Mouse (Mus musculus) hematopoietic stem cell, adult 5-6 weeks (primary cell): Measurements from ENCODE around the gene Hdac9. TPM values are rescaled to one million over a fixed set of nuclear protein-coding genes. Genes with fewer than 3 reads are reported as not detected.
A peak's percentile ranks its signal among the peaks of the same experiment; 100 is the strongest.

Source experiments
- ATAC-seq, 2 experiments: fragments of 125-278 bp in 1 of 2; replicated peaks in 1 of 2; 2 replicates each; pipeline ENCODE4 v1.8.0; 2016 to 2017; ENCODE audit warnings: inconsistent platforms in 2 of 2, mild to moderate bottlenecking in 2 of 2, moderate number of reproducible peaks in 2 of 2, low read depth in 1 of 2, moderate TSS enrichment in 1 of 2; ENCODE audit not compliant: low FRiP score in 2 of 2, poor library complexity in 2 of 2, severe bottlenecking in 2 of 2, insufficient read depth in 1 of 2, low TSS enrichment in 1 of 2
- total RNA-seq: library from RNA; stranded (forward); fragments of 172-1452, 232-1000 nt; gene quantifications from 2 replicates; pipeline ENCODE4 v1.2.3, GENCODE M21; 2017

Gene Hdac9
- total RNA-seq, 1 experiment from 2014 or later = 12.9 TPM

DNA sequence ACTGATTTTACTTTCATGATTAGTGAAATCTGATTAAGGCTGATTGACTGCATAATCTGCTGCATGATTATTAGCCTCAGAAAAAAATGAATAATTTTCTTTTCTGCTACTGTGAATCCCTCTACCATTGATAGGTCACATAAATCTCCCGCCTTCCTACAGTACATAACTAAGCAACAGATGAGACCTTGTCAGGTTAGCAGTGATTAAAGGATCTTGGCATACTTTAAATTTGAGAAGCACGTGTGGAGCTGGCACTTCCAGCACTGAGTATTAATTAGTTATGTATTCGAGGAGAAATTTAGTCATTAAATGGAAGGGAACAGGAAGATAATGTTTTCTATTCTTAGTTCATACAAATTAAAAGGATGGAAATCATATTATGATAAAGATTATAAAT, 347.8 kb downstream of the Hdac9 start:
- no peak for ATAC-seq

DNA sequence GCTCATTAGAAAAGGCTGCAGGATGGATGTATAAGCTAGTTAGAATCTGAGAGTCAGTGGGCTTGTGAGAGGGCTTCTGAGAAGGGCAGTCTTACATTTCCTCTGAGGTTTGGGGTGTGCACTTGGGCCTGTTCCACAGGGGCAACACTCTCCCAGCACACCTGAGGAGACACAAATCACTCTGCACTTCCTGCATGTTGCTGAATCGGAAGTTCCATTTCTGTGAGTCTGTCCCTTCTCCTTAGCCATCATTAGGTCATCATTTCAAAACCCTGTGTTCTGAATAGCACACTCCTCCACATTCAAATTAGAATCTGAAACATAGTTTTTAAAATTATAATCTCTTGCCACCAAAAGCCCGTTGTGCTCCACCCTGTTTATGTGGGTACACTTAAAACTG, 354.6 kb downstream of the Hdac9 start:
- no peak for ATAC-seq

DNA sequence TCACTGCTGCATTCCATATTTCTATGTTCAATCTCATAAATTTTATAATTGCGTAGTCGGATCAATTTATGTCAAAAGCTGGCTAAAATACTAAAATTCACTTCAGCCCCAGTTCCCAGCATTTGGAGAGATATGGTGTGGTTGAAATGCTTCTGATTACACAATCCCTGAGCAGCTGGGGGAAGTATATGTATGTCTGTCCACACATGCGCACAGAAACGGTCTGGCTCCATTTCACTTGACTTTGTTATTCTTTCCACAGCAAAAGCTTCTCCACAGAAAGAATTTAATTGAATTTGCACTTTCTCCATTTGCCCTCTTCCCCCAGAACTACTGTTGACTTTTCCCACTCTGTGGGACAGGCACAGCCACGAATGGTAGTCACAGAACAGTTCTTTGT, 357.9 kb downstream of the Hdac9 start:
- no peak for ATAC-seq

DNA sequence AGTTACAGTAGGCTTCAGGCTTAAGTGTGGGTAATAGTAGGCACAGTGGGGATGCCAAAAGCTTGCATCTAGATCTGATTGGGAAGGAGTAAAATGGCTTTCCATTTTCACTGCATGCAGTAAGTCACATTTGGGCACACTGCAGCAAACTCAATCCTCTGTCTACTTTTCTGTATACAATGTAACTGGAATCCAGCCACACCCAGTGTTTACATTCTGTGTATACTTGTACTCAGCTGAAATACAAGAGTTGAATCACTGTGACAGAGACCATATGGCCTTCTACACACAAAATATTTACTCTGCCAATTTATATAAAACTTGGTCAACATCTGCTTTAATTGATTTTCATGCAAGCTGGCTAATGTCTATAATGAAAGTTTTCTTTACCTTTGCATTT, 362.1 kb downstream of the Hdac9 start:
- no peak for ATAC-seq

DNA sequence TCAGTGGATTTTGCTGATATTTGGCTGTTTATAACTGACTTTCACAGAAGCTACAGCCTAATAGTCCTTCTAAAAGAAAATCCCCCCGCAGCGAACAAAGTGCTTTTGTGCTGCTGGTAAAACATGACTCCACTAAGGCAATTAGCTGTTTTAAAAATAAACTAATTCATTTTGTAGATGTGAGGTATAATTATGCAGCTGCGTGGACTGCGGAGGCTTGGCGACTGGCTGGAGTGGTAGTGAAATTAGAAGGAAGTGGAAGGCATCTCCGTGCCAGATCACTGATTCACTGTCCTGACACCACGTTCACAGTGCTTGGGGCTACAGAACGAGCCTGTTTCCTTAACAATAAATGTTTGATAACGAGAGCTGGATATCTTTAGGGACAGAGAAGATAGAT, 366.6 kb downstream of the Hdac9 start:
- ATAC-seq = no peak

DNA sequence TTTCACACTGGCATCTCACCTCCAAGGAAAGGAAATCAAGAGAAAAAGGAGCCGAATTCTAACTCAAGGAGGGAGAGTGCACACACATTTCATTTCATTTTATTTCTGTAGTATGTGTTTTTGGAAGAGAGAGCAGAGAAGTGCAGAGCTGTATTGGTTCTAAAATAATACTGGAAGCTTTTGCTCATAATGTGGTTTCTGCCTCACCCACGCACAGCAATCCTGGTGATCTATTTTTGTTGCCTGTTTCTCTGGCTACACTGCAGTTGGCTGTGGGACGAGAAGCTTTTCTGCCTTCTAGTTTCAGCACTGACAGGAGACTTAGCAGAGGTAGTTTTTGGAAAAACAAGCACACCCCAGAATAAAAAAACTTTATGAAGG, 387.7 kb downstream of the Hdac9 start:
- no peak for ATAC-seq

DNA sequence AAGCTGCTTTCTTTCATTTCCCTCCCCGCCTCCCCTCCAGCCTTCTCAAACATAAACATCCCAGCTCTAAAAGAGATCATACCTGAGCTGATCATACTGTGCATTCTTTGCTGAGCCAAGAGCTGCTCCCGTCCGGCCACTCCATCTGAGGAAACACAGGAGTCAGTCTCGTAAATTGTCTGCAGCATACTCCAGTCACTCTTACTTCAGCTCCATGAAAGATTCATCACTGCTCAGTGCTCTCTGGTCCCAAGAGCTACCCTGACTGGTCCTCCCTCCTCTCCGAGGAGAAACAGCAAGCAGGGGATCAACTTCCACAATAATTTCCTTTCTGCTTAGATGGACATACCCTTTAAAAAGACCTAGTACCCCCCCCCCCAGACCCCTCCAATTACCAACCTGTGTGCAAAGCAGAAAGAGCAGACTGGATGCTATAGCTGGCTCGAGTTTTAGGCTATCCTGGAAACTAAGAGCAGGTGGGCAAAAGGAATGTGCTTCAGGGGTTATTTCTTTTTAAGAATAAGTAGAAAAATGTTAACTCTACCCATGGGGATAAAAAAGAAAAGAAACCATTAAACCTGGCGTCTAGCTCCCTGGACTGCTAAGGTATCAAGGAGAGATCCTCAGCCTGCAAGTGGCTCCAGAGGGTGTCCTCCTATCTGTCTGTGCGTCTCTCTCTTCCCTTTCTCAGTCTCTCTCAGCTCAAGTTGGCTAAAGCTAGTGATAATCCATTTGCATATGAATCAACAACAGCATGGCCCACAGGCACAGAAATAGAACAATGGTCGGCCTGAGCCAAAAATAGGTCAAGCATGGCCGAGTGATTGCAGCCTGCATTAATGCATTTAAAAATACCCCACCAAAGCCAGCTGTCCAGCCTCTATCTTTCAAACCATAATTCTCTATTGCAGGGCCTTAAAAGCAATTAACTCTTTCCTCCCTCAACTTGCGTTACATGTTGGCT, 388.4 kb downstream of the Hdac9 start:
- no peak for ATAC-seq

DNA sequence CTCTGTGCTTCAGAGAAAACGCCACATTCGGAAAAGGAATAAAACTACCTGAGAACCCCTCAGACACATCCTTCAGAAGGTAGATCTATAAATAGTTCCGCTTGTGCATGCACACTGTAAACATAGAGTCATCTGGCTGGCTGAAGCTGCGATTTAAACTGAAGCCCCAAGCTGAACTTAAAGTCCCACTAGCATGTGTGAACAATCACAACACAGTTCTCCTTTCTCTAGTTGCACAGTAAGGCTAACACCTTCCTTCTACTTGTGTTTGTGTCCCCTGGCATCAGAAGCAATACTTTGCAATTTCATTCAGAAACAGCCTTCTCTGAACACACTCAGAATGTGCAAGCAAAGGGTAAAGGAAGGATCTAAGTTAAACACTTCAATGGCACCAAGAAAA, 389.1 kb downstream of the Hdac9 start:
- ATAC-seq = no peak

DNA sequence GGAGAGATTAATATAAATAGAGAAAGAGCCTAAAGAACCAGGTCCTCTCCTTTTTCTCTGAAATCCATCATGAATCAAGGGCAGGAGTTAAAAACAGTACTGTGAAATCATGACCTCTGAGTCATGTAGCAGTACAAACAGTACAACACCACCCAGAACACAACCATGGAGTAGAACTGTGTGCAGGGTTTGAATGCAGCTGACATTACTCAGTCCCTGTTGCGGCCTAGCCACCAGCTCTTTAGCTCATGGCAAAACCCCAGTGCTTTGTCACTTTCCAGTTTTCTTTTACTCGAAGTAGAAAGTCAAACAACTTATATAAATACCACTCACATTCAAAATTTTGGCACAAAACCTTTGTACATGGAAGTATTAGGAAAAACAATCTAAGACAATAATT, 395.4 kb downstream of the Hdac9 start:
- ATAC-seq = no peak

DNA sequence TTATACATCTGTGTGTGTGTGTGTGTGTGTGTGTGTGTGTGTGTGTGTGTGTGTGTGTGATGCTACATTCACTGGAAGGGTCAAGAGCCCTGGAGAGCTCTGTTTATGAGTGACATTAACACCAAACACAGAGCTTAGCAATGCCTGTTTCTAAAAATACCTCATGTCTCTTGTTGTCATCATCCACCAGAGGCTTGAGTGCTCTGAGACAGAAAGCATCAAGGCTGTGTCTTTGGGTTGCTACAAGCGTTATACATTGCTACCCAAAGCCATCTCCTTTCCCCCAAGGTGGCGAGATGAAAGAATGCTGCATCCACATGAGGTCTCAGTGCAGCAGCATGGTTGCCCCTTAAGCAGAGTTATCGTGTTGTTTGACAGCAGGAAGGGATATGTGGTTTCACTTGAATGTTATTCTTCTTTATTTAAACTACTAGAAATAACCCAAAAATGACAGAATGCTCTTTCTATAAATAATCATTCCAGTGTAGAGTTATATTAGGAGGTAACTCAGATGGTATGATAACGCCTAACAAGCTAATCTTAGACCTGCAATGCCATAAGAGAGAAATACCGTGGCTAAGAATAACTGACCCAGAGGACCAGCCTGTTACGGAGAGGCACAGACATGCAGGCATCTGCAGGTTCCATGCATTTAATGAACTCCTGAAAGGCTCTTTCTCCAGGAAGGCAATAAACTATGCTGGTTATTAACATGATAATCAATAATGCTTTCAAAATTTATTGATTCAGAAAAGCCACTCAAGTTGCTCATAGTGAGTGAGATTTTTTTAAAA, 399.9 kb downstream of the Hdac9 start:
- peak in 1 of 2 experiments; percentile 12; a peak in 1 of 4 replicates for ATAC-seq

DNA sequence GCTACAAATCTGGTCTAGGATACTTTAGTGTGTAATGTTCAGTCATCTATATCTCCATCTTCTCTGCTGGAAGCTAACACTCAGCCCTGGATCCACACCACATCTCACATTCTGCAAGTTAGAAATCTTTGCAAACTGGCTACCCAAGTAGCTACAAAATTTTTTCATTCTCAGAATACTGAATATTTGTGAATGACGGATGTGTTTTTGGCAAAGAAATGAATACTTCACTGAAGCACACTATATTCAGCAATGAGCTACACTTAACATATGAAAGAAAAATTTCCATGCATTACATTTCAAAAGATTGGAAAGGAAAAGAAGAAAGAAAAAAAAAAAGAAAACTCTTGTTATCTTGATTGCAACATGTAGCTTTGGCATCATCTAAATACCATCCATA, 410.6 kb downstream of the Hdac9 start:
- ATAC-seq = no peak

DNA sequence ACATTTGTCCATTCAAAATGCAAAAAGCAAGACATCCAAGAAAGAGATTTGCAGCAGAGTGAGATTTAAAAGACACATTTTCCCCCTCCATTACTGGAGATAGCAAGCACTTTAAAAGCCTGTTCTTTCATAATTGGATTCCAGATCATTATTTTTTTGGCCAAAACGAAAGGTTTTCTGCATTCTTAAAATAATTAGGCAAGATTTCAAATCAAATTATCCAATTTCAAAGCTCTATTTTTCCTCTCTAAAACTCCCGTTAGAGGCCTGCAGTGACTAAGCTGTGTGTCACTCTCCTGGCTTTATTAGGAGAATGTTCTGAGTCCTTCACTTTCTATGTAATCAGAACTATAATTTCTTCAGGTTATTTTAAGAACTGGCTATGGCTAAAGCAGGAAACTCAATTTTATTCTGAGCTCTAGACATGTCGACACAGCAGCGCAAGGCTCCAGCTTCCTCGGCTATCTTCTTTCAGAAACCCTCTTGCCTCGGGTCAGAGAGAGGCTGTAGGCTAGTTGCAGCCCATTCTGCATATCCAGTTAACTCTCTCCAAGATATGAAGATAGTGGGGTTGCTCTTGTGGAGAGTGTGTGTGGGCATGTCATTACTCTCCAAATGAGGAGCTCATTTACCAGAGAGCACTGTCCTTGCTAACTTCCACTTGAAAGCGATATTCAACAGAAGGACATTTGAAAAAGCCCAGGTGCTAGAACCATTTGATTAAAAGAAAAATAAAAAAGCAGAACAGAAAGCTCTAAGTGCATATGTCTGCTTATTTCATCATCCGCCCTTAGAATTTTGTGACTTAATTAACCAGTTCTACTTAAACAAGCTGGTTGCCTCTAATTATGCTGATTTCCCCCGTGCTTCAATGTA, 417.9 kb downstream of the Hdac9 start:
- ATAC-seq = no peak

DNA sequence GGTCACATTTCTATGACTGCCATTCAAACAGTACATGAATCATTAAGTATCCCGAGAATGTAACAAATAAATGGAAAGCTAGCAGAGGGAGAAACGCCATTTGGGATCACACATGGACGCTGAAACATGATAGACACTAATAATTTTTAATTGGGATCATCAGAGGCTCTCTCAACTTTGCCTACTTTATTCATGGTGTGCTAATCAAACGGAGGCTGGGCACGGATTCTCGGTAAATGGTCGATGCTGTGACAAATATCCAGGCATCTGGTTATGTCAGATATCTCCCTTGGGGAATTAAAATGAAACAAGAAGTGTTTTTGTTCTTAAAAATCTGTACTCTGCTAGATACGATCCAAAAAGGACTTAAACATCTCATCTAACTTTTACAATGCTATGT, 418.6 kb downstream of the Hdac9 start:
- no peak for ATAC-seq

DNA sequence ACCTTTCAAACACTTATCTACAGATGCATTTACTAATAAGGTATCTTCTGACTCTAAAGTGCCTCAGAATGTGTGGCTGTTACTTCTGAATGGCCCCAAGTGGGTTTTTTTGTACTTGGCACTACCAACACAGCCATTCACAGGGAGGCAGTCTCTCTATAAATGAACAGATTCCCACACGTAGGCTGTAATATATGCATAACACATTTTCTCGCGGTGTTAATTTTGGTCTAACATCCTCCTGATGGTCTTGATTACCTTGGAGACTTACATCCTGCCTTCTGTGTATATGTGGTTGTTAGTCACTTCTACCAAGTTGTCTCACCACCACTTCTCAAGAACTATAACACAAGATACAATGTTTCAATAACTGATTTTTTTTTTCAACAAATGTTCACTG, 419.2 kb downstream of the Hdac9 start:
- ATAC-seq = no peak

DNA sequence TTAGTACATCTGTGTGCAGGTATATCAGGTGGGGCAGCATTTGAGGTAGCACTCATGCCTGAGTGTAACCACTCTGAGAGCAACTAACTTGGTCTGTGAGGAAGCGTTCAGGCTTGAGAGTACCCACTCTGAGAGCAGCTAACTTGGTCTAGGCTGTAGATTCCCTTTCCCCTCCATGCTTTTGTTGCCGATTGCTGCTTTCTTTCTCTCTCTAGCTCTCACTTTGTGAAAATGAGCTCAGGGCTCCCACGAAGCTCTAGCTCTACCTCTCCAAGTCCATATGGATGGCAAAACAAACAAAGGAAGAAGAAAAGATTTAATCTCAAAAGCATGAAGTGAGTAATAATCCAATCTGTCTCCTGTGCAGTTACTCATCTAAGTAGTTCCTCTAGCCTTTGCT, 421.0 kb downstream of the Hdac9 start:
- ATAC-seq = peak; percentile 60 to 66

DNA sequence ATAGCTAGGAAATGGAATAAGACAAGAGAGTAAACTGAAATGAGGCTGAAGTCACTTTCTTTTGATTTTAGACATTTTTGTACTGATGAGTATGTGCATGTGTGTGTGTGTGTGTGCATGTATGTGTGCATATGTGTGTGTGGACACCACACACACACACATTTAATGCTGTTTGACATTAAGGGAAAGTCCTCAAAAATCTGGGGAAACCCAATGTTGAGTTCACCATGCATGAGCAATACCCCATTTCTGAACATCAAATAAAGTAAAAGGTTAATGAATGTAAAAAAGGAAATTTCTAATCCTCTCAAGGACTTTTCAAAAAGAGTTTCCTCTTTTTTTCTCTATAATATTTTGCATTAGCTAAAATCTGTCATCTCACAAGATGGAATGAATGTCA, 427.3 kb downstream of the Hdac9 start:
- ATAC-seq = no peak

DNA sequence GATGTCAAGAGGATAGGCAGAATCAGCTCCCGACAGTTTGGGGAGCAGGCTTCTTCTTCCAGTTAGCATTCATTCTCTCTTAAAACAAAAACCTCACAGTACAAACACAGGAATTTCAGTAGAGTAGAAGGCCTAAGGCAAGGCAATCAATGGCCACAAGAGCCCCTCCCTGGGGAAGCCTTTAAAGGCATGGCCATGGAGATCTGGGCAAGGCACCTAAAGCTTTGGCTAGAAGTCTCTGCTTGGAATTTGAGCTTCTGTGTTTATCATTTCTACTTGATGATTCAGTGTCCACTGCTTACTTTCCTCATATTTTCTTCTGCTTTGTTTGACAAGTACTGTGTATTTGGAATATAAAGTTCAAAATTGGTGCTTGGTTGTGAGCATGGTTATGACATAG, 429.2 kb downstream of the Hdac9 start:
- no peak for ATAC-seq

DNA sequence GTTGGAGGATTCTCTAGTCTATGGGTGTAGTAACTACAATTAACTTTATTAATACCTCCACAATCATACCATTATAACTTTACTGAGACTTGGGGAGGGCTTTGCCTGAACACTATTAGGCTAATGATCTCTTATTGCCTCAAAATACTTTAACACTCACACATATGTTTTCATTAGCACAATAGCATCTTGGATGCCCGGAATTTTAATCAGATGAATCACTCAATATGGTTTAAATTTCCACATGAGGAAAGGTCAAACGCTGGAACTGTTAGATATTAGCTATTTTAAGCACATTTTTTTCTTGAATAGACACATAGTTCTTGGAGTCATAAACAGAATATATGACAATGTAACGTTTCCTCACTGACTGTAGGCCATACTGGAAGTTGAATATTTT, 429.9 kb downstream of the Hdac9 start:
- no peak for ATAC-seq
